1 mouse cellular context compared by ENCODE assay signal in genomic region chr9:15279649-15280490, GRCm38 (mm10).
TF ChIP-seq lines count a peak whose summit lies in the region.

Gene Med17, minus strand, starts transcription at chr9:15279931.

TF ChIP-seq in CH12.LX, 34 proteins besides CTCF, POLR2A, EP300 and RAD21 (continued from another document):
- 0 out of 2 replicates have a peak, but pooled peaks have one; percentile 21 for TF ChIP-seq MEF2A (IDR thresholded peaks at IDR 0.05; ENCODE audit: borderline replicate concordance, low read depth, low read length)
- peak; percentile 90 for TF ChIP-seq NRF1 (IDR thresholded peaks at IDR 0.05; ENCODE audit: low read depth, low read length)
- no peak for TF ChIP-seq CHD1 (IDR thresholded peaks at IDR 0.05; ENCODE audit: low read depth, low read length)
- peak; percentile 95 for TF ChIP-seq NELFE (IDR thresholded peaks at IDR 0.05; ENCODE audit: low read depth, low read length)
- peak; percentile 40; the same call in 1 of the 2 replicates for TF ChIP-seq MYC (IDR thresholded peaks at IDR 0.05; ENCODE audit: low read depth, low read length)
- peak; percentile 99 for TF ChIP-seq BHLHE40 (IDR thresholded peaks at IDR 0.05; ENCODE audit: low read depth, low read length)
- peak; percentile 27; the same call in 1 of the 2 replicates for TF ChIP-seq ETS1 (conservative IDR thresholded peaks at IDR 0.05; ENCODE audit: low read depth, low read length)
- TF ChIP-seq ZC3H11A (IDR thresholded peaks at IDR 0.05; ENCODE audit: low read depth, low read length) = no peak
- TF ChIP-seq JUN (IDR thresholded peaks at IDR 0.05; ENCODE audit: insufficient read depth, low read depth, low read length) = no peak
TF ChIP-seq in CH12.LX: peak in this region for 19.
